Mouse (Mus musculus): ENCODE results near the gene Usp2. TPM values are rescaled to one million over a fixed set of nuclear protein-coding genes. Genes with fewer than 3 reads are reported as not detected.

Gene Usp2
- polyA plus RNA-seq, 1 experiment, result 9.6 TPM

DNA sequence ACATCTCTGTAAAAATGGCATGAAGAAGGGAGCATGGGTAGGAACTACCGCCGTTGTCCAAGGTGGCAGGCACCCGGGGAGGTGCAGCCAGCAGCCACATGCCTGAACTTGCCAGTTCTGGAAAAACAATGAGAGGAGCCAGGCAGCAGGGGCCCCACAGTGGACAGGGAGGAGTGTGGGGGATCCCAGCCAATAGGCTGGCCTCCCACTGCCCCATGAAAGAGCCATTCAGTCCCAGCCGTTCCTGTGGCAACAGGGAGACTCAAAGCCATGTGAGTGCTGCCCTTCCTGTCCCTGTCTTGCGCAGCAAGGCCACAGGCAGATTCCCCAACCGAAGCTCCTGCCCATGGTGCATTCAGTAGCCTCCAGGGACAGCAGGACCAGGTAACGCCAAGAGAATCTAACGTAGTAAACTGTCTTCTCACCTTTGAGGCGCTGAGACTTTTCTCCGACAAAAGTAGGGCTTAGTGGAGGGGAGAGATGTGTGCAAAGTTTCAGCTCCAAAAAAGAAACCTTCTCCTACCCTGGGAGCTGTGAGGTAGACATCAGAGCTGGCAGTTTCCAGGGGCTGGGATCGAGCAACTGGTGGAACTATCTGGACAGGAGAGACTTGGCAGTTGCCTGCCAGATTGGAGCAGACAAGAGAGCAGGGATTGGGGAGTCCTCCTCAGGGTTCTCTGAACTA is 5.2 kb downstream of the Usp2 start:
- no peak overlapping the region for H3K9ac ChIP-seq (ENCODE audit: low read depth, poor library complexity, severe bottlenecking)
- no peak overlapping the region for H3K27ac ChIP-seq (ENCODE audit: insufficient read depth, low read length)
- no peaks in the 10 kb centered on the region for H3K27me3 ChIP-seq (ENCODE audit: control insufficient read depth, insufficient read depth, low read length, poor library complexity, severe bottlenecking)
- H3K4me1 ChIP-seq (ENCODE audit: control insufficient read depth, insufficient read depth, low read length), result peaks cover 2% of the 10 kb centered on the region
- TF ChIP-seq POLR2A (IDR thresholded peaks at IDR 0.05; ENCODE audit: insufficient read depth, low read length), result no peak
- TF ChIP-seq EP300 (IDR thresholded peaks at IDR 0.05; ENCODE audit: insufficient read depth, low read depth, low read length), result 0 out of 2 replicates have a peak, but pooled peaks have one; percentile 2
- no peak for TF ChIP-seq CTCF (IDR thresholded peaks at IDR 0.05; ENCODE audit: low read depth, low read length)
- no peaks in the 10 kb centered on the region for H3K36me3 ChIP-seq (ENCODE audit: control insufficient read depth, insufficient read depth, low read length, poor library complexity, severe bottlenecking)
- H3K9me3 ChIP-seq (replicated peaks; ENCODE audit: control insufficient read depth, insufficient read depth, low read length, poor library complexity, severe bottlenecking), result no peaks in the 10 kb centered on the region
- H3K4me3 ChIP-seq (ENCODE audit: low read depth, low read length), result no peak overlapping the region

DNA sequence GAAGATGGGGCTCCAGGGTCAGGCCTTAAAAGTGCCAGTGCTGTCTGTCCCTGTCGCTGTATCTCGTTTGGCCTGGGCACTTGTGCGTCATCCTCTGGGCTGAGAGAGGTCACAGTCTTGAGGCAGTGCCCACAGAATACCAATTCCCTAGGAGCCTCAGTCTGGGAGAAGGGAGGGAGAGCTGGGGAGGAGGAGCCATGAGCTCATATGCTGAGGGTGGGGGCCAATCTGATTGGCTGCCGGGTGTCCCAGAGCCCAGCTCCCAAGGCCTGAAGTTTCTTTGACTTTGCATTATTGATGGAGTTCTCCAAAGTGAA is 5.7 kb downstream of the Usp2 start:
- no peak overlapping the region for H3K9ac ChIP-seq (ENCODE audit: low read depth, poor library complexity, severe bottlenecking)
- H3K27ac ChIP-seq (ENCODE audit: insufficient read depth, low read length), result no peak overlapping the region

DNA sequence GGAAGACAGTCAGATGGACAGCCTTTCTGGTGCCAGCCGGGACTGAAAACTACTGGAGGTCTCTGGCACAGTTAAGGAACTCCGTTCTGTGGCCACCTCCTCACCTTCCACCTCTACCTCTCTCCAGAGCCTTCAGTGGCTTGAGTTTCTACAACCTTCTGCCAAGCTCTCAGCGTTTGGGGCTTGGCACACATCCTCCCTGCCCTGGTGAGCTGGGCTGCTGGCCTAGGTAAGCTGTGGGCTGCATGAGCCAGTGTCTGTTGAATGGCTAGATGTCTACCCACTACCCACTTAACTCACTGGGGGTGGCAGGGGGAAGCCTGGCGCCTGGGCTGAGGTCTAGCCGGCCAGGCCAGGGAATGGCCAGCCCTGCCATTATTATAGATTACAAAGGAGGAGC is 6.3 kb downstream of the Usp2 start:
- Histone ChIP-seq H3K36me3 (ENCODE audit: control insufficient read depth, insufficient read depth, low read length, poor library complexity, severe bottlenecking) (no peaks in the 10 kb centered on the region), H3K27ac (ENCODE audit: insufficient read depth, low read length) (no peak overlapping the region), H3K9ac (ENCODE audit: low read depth, poor library complexity, severe bottlenecking) (no peak overlapping the region), H3K27me3 (ENCODE audit: control insufficient read depth, insufficient read depth, low read length, poor library complexity, severe bottlenecking) (no peaks in the 10 kb centered on the region), H3K4me1 (ENCODE audit: control insufficient read depth, insufficient read depth, low read length) (peaks cover 2% of the 10 kb centered on the region), H3K4me3 (ENCODE audit: low read depth, low read length) (no peak overlapping the region), H3K9me3 (replicated peaks; ENCODE audit: control insufficient read depth, insufficient read depth, low read length, poor library complexity, severe bottlenecking) (no peaks in the 10 kb centered on the region)
- TF ChIP-seq POLR2A (IDR thresholded peaks at IDR 0.05; ENCODE audit: insufficient read depth, low read length) (no peak), EP300 (IDR thresholded peaks at IDR 0.05; ENCODE audit: insufficient read depth, low read depth, low read length) (no peak), CTCF (IDR thresholded peaks at IDR 0.05; ENCODE audit: low read depth, low read length) (no peak)

More for the DNA sequence above, 5.7 kb downstream of the Usp2 start:
- TF ChIP-seq EP300 (IDR thresholded peaks at IDR 0.05; ENCODE audit: insufficient read depth, low read depth, low read length), result no peak
- no peak for TF ChIP-seq POLR2A (IDR thresholded peaks at IDR 0.05; ENCODE audit: insufficient read depth, low read length)
- TF ChIP-seq CTCF (IDR thresholded peaks at IDR 0.05; ENCODE audit: low read depth, low read length), result no peak
- H3K4me1 ChIP-seq (ENCODE audit: control insufficient read depth, insufficient read depth, low read length), result peaks cover 2% of the 10 kb centered on the region
- H3K27me3 ChIP-seq (ENCODE audit: control insufficient read depth, insufficient read depth, low read length, poor library complexity, severe bottlenecking), result no peaks in the 10 kb centered on the region
- no peaks in the 10 kb centered on the region for H3K36me3 ChIP-seq (ENCODE audit: control insufficient read depth, insufficient read depth, low read length, poor library complexity, severe bottlenecking)
- no peaks in the 10 kb centered on the region for H3K9me3 ChIP-seq (replicated peaks; ENCODE audit: control insufficient read depth, insufficient read depth, low read length, poor library complexity, severe bottlenecking)
- no peak overlapping the region for H3K4me3 ChIP-seq (ENCODE audit: low read depth, low read length)

DNA sequence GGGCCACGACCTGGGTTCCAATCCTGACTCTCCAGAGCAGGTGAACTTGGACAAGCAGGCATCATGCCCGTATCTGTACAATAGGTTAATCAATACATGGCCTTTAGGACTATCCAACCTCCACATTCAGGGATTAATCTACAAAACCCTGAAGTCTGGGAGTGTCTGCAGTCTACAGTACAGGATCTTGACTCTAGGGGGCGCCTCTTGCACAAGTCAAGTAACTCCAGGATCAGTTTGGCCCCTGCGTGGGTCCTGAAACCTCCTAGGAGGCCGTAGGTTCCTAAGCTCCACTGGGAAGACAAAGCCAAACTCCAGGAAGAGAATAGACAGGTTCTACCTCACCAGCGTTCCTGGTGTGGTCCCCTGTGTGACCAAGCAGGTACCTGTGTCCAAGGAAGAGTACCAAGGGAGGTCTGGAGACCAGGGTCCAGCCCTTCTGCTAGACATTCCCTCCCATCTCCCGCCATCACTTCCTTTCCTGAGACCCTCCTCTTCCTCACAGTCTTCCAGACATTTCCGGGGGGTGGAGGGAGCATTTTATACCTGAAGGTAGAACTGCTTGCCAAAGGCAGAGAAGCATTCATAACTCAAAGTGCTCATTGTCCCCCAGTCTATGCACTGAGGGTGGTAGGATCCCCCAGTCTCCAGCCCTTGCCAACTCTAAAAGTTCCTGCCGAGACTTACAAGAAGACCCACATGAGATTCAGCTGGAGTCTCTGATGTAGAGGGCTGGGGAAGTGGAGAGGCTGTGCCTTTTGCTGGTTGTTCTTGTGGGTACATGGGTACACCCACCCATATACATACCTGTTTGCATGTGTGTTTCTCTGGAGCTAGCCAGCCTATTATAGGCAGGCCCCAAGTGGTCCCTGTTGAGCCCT is 7.8 kb downstream of the Usp2 start:
- TF ChIP-seq CTCF (IDR thresholded peaks at IDR 0.05; ENCODE audit: low read depth, low read length) (peak; percentile 56), POLR2A (IDR thresholded peaks at IDR 0.05; ENCODE audit: insufficient read depth, low read length) (no peak), EP300 (IDR thresholded peaks at IDR 0.05; ENCODE audit: insufficient read depth, low read depth, low read length) (no peak)
- H3K9me3 ChIP-seq (replicated peaks; ENCODE audit: control insufficient read depth, insufficient read depth, low read length, poor library complexity, severe bottlenecking), result no peaks in the 10 kb centered on the region
- H3K27ac ChIP-seq (ENCODE audit: insufficient read depth, low read length), result no peak overlapping the region
- H3K9ac ChIP-seq (ENCODE audit: low read depth, poor library complexity, severe bottlenecking), result no peak overlapping the region
- H3K4me1 ChIP-seq (ENCODE audit: control insufficient read depth, insufficient read depth, low read length), result peaks cover 2% of the 10 kb centered on the region
- no peak overlapping the region for H3K4me3 ChIP-seq (ENCODE audit: low read depth, low read length)
- H3K36me3 ChIP-seq (ENCODE audit: control insufficient read depth, insufficient read depth, low read length, poor library complexity, severe bottlenecking), result no peaks in the 10 kb centered on the region
- no peaks in the 10 kb centered on the region for H3K27me3 ChIP-seq (ENCODE audit: control insufficient read depth, insufficient read depth, low read length, poor library complexity, severe bottlenecking)

DNA sequence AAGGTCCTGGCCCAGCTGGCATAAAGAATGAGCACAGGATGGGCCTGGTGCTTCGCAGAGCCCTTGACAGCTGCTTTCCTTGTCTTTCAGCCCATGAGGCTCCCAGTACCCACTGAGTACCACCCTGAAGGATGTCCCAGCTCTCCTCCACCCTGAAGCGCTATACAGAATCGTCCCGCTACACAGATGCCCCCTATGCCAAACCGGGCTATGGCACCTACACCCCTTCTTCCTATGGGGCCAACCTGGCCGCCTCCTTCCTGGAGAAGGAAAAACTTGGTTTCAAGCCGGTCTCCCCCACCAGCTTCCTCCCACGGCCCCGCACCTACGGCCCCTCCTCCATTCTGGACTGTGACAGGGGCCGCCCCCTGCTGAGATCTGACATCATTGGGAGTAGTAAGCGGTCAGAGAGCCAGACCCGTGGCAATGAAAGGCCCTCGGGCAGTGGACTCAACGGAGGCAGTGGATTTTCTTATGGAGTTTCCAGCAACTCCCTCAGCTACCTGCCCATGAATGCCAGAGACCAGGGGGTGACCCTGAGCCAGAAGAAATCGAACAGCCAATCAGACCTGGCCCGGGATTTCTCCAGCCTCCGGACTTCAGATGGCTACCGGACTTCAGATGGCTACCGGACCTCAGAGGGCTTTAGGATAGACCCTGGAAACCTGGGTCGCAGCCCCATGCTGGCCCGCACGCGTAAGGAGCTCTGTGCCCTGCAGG is 8.6 kb downstream of the Usp2 start:
- Histone ChIP-seq H3K27me3 (ENCODE audit: control insufficient read depth, insufficient read depth, low read length, poor library complexity, severe bottlenecking) (no peaks in the 10 kb centered on the region), H3K36me3 (ENCODE audit: control insufficient read depth, insufficient read depth, low read length, poor library complexity, severe bottlenecking) (no peaks in the 10 kb centered on the region), H3K9me3 (replicated peaks; ENCODE audit: control insufficient read depth, insufficient read depth, low read length, poor library complexity, severe bottlenecking) (no peaks in the 10 kb centered on the region), H3K4me1 (ENCODE audit: control insufficient read depth, insufficient read depth, low read length) (peaks cover 2% of the 10 kb centered on the region), H3K27ac (ENCODE audit: insufficient read depth, low read length) (no peak overlapping the region), H3K9ac (ENCODE audit: low read depth, poor library complexity, severe bottlenecking) (no peak overlapping the region), H3K4me3 (ENCODE audit: low read depth, low read length) (no peak overlapping the region)
- TF ChIP-seq POLR2A (IDR thresholded peaks at IDR 0.05; ENCODE audit: insufficient read depth, low read length) (no peak), CTCF (IDR thresholded peaks at IDR 0.05; ENCODE audit: low read depth, low read length) (no peak), EP300 (IDR thresholded peaks at IDR 0.05; ENCODE audit: insufficient read depth, low read depth, low read length) (no peak)

Measured in ES-Bruce4 (cell line).